Mouse (Mus musculus) neural tube, embryonic 11.5 days (tissue): Measurements from ENCODE around the gene 1600014C23Rik. TPM values are rescaled to one million over a fixed set of nuclear protein-coding genes. Genes with fewer than 3 reads are reported as not detected.

Experiments used
- polyA plus RNA-seq: library from polyadenylated mRNA; unstranded; fragments of >200 nt; fragmentation: Nextera tagmentation; extraction: Ambion mirVana; gene quantifications from 2 replicates; pipeline ENCODE4 v1.2.1, GENCODE M21; 2014

1600014C23Rik gene
- polyA plus RNA-seq, 1 experiment from 2014 or later: not detected

Other genes starting within 250 kb of the 1600014C23Rik start
- 18.6 and 19.0 TPM in 2 replicates for gene Aars2, start 227.0 kb downstream of the 1600014C23Rik start, polyA plus RNA-seq
- gene Tcte1, start 210.4 kb downstream of the 1600014C23Rik start, polyA plus RNA-seq: 1.4 and 1.8 TPM in 2 replicates
- 6.2 and 6.8 TPM in 2 replicates for gene Tmem151b, start 184.2 kb downstream of the 1600014C23Rik start, polyA plus RNA-seq
- 6.9 and 7.0 TPM in 2 replicates for gene Nfkbie, start 178.1 kb downstream of the 1600014C23Rik start, polyA plus RNA-seq
- 101 and 106 TPM in 2 replicates for gene Slc35b2, start 170.0 kb downstream of the 1600014C23Rik start, polyA plus RNA-seq
- 1,725 and 1,823 TPM in 2 replicates for gene Hsp90ab1, start 160.6 kb downstream of the 1600014C23Rik start, polyA plus RNA-seq
- gene Slc29a1, start 134.2 kb downstream of the 1600014C23Rik start, polyA plus RNA-seq: 44.1 and 48.7 TPM in 2 replicates
- gene Mymx, start 131.7 kb downstream of the 1600014C23Rik start, polyA plus RNA-seq: 4.8 and 5.3 TPM in 2 replicates
- gene Capn11, start 74.5 kb downstream of the 1600014C23Rik start, polyA plus RNA-seq: 0.15 and 0.57 TPM in 2 replicates
- gene Mrpl14, start 47.5 kb downstream of the 1600014C23Rik start, polyA plus RNA-seq: 102 and 108 TPM in 2 replicates
- 48.7 and 55.2 TPM in 2 replicates for gene Tmem63b, start 46.9 kb downstream of the 1600014C23Rik start, polyA plus RNA-seq